Mouse (Mus musculus) cerebellum, adult 9-10 months (tissue): Measurements from ENCODE around the gene Thoc5.

Experiments
- DNase-seq: peaks from one replicate; pipeline ENCODE4 v3.0.0; 2022

Gene Thoc5

DNA sequence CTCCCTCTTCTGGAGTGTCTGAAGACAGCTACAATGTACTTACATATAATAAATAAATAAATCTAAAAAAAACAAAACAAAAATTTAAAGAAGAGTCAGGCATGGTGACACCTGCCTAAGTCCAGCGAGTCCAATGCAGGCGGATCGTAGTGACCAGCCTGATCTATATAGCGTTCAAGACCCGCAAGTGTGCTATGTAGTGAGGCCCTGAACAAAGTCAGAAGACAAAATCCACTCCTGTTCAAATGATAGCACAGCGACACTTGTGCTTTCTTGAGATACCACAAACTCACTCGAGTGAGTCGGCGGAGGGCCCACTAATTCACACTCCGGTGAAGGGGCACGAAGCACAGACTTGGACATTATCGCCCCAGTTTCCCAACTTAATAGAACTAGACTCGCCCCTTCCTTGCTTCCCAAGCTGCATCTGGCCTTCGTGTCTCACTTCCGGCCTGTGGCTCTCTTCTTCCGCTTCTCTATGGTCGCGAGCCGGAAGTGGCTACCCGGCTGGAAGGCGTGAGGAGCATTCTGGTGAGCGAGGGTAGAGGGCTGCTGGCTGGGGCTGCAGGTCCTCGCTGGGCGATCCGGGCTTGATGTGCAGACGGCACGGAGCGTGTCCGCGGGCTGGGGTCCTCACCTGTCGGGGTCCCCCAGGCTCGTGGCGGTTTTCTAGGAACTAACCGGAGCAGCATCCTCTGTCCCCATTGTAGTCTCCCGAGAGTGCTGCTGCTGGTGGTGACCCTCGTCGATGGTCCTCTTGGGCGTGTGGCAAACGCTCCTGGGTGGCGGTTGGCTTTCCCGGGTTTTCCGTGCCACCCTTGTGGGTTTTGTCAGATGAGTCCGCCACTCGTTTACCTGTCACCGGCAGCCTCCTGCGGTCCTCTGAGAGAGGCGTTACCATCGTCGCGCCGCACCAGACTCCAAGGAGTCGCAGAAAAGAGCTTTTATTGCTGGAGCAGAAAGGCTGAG lies at the start of gene Thoc5:
Gene Thoc5, plus strand, starts transcription at position 473 of the 969 bp plus-strand sequence.
- peak; percentile 77 for DNase-seq

DNA sequence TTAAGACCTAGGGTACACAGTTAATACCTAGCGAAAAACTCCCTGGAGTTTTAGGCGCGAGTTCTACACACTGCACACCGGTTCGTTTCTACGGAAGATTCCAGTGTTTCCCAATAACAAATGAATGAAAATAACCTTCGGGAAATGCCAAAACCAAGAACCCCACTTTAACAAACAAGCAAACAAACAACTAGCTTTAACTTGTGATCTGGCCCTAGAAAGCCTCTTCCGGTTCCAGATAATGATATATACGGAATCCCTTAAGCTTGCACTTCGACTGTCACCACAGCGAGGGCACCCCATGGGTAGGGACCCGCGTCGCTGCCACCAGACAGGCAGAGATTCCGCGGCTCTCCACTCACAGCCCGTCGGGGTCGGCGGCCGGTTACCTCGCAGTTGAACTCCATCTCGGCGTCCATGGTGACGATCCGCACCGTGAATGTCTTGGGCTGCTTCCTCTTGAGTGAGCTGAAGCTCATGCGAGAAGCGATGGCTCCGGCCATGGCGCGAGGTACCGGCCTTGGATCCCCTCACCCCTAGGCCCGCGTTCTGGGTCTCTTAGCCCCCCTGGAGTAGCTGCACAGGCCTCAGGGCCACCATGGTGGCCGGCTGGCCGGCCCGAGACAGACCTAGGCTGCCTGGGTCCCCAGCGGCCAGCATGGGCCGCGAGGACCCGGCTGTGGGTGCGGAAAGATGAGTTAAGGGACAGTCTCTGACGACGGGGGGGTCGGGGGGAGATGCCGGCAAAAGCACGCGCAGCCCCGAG lies 46.5 kb upstream of the Thoc5 start:
- peak; percentile 43 for DNase-seq

DNA sequence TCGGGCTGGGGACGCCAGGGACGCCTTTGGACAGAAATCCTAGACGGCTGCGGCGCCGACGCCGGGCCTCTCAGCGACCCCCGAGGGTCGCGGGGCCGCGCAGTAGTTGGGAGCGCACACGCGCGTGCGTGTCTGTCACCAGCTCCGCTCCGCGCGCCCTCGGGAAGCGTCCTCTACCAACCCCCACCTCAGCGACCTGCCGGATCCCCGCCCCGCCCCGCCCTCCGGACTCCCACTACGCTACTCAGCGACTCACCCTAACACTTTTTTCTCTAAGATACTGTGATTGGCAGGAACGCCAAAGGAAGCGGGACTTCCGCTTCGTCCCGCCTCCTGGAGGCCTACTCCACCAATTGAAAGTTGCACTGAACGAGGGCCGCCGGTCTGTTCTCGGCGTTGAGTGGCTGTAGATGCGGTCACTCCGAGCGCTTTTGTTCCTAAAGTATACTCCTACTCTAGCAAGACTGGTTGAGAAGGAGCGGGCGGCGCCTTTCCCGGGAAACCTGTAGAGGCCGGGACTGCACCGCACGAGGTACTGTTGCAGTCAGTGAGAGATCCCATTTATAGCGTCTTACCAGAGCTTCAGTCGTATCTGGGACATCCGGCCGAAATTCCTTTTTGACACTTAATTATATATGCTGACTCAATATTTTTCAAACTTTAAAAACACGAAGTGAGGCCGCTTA lies 45.7 kb upstream of the Thoc5 start, which contains the start of gene Nf2:
Gene Nf2, minus strand, starts transcription at position 279 of the 686 bp plus-strand sequence.
- DNase-seq = peak; percentile 99

DNA sequence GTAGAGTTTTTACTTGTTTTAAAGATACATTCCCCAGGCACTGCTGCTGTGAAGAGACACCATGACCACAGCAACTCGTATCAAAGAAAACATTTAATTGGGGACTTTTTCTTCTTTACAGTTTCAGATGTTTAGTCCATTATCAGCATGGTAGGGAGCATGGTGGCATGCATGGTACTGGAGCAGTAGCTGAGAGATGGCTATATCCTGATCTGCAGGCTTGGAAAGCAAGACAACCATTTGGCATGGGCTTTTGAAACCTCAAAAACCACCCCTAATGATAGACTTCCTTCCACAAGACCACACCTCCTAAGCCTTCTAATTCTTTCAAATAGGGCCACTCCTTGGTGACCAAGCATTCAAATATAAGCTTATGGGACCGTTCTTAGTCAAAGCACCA lies 44.7 kb upstream of the Thoc5 start:
- no peak for DNase-seq

DNA sequence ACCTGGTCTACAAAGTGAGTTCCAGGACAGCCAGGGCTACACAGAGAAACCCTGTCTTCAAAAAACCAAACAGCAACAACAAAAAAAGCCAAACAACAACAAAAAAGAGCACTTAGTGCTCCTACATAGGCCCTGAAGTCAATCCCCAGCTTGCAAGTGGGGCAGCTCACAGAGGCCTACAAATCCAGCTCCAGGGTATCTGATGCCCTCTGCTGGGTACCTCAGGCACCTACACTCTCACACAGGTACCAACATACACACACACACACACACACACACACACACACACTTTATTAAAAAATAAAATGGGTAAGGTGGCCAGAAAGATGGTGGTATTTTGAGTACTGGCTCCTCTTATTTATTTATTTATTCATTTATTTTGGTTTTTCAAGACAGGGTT lies 42.1 kb upstream of the Thoc5 start:
- DNase-seq = no peak

DNA sequence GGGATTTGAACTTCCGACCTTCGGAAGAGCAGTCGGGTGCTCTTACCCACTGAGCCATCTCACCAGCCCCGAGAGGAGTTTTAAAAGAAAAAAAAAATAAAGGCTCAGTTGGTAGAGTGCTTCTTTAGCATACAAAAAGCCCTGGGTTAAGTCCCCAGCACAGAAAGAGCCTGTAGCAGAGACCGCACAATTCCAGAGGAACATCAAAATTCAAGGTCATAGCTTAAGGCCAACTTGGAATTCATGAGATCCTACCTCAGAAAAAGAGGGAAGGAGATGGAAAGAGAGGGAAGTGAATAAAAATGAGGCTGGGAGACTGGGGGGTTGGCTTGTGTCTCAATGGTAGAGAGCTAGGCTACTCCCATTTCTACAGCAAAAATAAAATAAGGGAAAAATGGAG lies 40.9 kb upstream of the Thoc5 start:
- no peak for DNase-seq

DNA sequence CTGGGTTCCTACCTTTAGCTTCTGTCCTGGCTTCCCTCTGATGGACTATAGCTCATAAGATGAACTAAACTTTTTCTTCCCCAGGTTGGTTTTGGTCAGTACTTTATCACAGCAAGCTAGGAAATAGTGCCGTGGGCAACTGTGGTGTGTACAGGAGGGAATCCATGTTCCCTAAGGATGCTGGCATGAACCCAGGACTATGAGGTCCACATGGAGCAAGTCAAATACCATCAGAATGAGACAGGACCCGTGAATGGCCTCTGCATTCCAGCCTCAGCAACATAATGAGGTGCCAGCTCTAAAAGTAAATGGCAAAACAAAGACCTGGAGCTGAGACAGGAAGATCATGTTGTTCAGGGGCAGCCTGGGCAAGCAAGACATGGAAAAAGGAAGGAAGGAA lies 36.7 kb upstream of the Thoc5 start:
- no peak for DNase-seq

DNA sequence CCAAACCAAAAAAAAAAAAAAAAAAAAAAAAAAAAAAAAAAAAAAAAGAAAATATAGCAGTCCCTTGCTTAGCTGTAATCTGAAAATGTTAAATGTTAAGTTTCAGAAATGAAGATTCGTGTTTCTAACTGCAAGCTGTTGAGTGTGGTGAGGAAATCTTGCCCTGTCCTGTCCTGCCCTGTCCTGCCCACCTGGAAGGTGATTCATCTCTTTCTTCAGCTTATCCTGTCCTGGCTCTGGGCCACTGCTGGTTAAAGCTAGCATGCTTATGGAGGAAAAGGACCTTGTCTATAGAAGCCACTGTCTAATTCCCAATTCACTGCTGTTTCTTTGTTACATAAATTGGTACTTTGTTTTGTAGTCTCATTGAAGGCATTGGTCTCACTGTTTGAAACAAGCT lies 34.1 kb upstream of the Thoc5 start:
- no peak for DNase-seq

DNA sequence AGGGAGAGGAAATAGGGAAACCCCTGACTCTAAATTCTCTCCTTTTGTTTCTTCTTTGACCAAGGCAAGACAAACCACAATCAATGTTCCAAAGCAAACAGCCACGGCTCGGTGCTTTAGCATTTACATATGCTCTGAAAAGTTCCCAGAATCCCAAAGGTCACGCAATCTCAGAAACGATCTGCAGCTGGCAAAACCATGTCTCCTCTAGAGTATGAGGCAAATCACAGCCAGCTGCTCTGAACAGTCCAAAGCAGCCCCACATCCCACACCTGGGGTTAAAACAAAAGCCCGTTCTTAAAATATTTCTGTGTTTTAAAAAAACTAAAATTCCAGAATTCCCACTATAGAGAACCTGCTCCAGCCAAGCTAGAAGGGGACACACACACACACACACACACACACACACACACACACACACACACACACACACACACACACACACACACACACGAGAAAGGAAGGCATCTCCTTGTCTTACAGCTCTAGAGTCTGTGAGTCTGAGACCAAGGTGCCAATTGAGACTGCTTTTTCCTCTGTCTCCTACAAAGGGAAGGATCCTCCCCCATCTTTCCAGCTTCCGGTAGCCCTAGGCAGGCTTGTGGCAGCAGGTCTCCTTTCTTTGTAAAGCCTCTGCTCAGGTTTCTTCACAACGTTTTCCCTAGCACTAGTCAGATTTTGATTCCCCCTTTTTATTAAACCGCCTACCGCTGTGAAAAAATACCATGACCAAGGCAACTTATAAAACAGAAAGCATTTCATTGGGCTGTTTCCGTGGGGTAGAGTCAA lies 33.1 kb upstream of the Thoc5 start:
- DNase-seq = no peak

DNA sequence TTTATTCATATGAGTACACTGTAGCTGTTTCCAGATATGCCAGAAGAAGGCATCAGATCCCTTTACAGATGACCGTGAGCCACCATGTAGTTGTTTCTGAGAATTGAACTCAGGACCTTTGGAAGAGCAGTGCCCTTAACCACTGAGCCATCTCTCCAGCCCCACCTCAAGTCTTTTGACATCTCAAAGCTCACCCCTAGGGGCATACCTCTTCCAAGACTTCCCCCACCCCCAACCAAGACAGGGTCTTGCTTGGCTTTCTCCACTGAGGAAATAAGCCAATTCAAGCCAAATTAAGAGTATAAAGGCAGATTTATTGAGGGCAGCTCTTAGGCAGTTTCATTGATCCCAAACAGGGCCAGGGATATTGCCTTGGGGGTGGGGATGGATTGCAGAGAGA lies 32.4 kb upstream of the Thoc5 start:
- no peak for DNase-seq

DNA sequence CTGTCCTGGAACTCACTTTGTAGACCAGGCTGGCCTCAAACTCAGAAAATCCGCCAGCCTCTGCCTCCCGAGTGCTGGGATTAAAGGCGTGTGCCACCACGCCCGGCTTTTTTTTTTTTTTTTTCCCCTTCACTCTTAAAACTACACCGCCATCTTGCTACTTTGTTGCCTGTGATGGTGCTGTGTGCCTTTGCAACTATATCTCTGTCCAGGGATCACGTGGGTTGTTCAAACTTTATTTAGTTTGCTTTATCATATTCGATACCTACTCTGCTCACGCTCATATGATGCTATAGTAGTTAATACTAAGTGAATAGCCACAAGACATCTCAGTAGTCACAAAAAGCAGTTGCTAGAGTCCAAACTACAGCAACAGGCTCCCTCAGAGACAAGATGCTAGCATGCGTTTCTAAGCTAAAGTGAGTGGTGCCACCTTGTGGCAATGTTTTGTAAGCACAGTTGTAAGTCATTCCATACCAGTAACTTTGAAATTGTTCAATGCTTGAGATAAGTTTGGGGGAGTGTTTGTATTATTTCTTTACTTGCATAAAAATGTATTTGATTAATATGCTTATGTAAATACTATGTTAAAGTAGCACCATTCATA lies 29.4 kb upstream of the Thoc5 start:
- peak; percentile 71 for DNase-seq

DNA sequence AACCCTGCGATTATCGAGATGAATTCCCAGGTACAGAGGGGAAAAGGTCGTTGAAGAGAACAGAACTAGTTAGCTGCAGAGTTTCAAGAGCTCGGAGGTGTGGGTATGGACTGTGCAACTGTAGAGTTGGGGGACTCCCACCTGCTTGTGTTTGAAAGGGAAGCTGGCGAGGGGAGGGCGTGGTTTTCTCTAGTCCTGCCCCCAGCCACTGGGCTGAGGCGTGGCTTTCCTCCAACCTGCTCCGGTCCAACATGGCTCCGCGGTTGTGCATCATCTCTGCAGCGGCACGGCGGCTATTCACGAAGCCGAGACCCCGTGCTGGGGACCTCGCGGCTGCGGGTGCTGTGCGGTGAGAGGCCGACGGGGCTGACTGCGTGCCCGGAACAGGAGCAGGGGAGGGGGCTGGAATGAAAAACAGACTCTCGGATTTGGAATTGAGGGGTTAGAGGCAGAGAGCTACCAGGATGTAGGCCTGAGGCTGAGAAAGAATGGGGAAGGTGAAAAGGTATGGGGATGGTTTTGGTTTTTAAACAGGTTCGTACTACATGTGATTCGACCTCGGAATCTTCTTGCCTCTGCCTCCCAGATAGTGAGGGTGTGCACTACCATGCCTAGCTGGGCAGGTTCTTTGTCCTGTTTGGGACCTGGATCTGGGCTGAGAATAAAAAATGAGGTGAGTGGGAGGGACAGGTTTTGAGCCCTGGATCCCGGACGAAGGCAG lies 21.2 kb upstream of the Thoc5 start, which contains the start of gene Nipsnap1:
Gene Nipsnap1, plus strand, starts transcription at position 197 of the 721 bp plus-strand sequence.
- DNase-seq = peak; percentile 85

DNA sequence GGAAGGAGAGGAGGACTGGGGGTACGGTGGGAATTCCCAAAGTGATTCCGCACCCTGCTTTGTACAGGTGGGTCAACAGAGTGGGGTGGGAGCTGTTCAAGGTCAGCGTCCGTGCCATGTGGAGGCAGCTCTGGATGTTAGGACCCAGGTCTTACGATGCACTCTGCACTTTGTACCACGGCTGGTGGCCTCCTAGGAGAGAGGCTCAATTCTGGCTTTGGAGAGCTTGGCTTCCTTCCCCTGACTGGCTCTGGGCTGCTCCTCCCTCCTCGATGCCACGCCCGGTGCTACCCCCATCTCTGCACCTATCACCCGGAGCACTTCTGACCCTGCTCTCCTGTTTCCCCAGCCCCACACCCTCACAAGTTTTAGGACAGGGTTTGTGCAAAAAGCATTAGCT lies 20.6 kb upstream of the Thoc5 start:
- no peak for DNase-seq

DNA sequence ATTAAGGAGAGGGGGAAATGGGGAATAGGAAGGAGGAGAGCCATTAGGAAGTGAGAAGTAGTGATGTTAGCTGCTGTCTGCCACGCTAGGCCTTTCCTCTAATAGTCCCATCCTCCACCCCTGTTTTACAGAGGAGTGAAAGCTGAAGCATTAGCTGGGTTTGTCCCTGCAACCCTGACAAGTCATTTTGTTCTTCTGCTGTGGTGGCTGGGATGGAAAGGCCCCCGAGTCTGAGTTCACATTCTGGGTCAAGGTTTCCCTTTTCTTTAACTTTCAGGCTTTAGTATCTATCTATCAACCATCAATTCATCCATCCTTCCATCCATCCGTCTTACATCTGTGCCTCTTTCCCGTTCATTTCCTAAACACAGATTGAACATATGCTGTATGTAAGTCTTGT lies 14.0 kb upstream of the Thoc5 start:
- no peak for DNase-seq

DNA sequence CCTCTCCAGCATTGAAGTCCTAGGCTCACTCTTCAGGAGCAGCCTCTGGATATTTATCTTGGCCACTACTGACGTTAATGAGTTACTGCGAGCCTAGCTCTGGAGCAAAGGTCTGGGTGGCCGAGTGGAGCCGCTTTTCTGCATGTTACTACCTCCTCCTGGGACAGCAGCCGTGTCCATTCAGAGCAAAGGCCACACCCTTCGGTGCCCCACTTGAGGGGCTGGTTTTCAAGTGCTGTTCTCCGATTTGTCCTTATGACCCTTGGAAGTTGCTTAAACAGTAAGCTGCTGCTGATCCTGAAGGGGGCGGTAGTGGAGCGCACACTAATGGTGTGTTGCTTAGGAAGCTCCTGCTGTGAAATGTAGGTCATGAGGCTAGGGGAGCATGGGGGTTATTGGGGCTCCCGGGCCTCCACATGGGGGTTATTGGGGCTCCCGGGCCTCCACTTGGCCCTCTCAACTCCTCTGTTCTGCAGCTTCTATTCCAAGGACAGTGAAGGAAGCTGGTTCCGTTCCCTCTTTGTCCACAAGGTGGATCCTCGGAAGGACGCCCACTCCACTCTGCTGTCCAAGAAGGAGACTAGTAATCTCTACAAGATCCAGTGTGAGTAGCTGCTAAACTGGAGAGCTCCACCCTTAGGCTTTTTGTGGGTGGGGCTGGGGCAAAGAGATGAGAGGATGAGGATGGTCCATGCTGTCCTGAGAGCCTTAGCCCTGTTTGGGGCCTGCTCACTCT lies 12.1 kb upstream of the Thoc5 start:
- DNase-seq = no peak

DNA sequence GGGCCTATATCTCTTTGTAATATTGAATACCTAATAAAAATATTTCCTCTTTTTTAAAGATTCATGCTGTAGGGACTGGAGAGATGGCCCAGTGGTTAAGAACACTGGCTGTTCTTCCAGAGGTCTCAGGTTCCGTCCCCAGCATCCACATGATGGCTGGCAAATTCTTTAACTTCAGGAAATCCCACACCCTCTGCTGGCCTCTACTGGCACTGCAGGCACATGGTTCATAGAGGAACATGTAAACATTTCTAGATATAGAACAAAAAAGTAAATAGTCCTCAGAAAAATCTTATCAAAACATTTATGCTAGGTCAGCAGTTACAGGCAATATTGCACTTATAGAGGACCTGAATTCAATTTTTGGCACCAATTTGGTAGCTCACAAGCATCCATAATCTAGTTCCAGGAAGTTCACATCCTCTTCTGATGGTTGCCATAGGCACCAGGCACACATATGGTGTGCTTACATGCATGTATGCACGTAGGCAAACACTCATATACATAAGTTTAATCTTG lies 9.7 kb upstream of the Thoc5 start:
- DNase-seq = peak; percentile 48

DNA sequence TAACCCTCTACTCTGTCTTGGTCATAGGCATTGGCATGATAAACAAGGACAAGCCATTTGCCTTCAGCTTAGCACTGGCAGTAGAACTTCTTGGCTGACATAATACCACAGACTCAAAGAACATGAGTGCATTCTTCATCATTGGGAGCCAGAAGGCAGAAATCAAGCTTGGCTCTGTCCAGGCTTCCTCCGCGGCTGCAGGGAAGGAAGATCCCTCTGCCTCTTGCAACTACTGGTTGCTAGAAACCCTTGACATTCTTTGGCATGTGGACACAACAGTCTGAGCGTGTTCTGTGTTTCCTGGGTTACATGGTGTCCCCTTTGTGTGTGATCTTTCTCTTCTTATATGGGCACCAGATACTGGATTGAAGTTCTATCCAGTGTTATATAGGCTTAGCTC lies 8.1 kb upstream of the Thoc5 start:
- no peak for DNase-seq

DNA sequence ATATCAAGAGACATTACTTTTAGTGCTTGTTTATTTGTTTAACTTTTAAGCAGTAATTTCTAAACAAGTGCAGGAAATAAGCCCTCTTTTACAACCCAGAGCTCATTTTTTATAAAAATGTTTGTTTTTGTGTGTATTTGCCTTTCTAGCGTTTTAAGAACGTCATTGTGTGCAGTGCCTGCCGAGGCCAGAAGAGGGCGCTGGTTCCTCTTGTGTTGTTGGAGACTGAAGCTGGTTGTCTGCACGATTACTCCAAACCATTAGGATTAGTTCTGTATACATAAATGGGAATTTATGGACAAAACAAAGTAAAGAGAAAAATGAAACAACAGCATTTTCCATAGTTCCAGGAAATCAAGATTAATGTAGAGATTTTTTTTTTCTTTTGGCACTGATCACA lies 5.3 kb downstream of the Thoc5 start:
- no peak for DNase-seq

DNA sequence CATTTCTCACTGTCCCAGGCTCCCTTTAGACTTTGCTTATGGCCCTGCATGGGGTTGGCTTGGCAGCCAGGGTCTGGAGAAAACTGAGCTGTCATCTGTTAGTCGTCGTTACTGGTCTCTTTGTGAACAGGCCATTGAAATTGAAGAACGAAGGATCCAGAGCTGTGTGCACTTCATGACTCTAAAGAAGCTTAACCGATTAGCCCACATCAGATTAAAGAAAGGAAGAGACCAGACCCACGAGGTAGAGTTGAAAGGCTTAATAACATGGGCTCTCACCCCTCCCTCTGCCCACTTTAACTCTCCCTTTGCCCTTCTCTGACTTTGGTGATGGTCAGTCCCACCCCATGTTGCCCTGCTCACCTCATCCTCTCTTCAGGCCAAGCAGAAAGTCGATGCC lies 6.8 kb downstream of the Thoc5 start:
- DNase-seq = no peak

DNA sequence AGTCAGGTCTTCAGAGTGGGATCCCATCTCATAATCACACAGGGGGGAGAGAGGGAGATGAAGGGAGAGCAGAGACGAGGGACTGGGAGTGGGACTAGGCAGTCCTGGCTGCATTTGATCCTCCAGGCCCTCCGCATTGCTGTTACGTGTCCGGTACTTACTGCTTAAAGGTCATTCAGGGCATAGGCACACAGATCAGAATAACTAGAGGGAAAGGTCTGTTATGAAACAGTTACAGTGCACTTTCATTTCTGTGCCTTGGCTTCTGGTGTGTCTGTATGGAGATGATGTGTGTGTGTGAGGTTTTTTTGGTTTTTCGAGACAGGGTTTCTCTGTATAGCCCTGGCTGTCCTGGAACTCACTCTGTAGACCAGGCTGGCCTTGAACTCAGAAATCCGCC lies 11.1 kb downstream of the Thoc5 start:
- no peak for DNase-seq
